Mouse (Mus musculus): ENCODE measurements around the gene Tmem230. TPM values are rescaled to one million over a fixed set of nuclear protein-coding genes. Genes with fewer than 3 reads are reported as not detected.

The Tmem230 gene
- polyA plus RNA-seq, 3 experiments from 2014 or later: 28.2 to 45.1 (median 37.2) TPM

DNA sequence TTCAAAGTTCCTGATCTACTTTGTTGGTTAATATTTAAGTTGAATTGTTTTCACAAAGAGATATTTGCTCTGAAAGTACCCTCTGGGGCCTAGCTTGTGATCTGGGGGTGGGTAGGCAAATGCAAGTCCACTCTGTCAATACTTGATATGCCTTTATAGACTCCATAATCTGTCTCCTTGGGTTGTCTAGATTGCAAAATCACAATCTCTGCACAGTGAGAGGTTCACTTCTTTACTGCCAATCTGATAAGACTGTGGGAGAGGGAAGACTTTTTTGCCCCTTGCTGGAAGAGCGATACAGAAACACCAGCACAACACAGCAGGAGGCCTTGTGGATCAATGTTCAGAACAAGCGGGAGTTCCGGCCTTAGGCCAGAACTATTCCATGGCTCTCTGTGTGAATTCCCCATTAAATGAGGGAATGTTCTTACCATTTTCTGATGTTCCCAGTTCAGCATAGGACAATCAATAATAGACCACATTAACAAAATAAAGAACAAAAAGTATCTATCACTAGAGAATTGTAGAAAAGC, 15.1 kb downstream of the Tmem230 start:
- no peak for ATAC-seq

- no peak for ATAC-seq
Observed at GRCm38 (mm10) chr2:132224359-132224758, 23.2 kb downstream of the Tmem230 start.

- no peak for ATAC-seq
Observed at GRCm38 (mm10) chr2:132221611-132222073, 26.0 kb downstream of the Tmem230 start.

DNA sequence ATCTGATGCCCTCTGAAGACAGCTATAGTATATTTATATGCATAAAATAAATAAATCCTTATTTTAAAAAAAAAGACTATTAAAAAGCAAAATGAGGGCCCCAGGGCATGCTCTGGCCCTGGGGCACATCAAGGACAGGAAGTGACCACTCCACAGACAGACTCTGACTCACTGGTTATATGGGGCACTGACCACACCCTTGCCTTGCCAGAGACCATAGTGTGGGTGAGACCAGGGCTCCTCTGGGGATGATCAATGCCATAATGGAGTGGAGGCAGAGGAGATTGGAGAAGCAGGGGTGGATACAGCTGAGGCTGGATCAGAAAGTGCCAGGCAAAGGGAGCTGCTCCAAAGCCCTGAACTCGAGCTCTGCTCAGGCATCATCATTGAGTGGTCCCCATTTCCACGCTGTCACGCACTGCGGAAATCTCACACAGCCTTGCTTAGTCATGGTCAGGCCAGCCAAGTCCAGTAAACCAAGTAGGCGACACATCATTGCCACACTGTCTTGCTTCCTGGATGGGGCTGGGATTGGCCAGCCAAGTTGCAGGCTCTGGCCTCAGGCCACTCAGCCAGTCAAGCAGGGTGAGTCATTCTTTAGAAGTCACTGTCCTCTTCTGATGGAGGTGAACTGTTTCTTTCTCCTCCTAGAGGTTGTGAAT, 35.5 kb downstream of the Tmem230 start:
- no peak for ATAC-seq

- no peak for ATAC-seq
Observed at GRCm38 (mm10) chr2:132210806-132211312, 36.7 kb downstream of the Tmem230 start.

DNA sequence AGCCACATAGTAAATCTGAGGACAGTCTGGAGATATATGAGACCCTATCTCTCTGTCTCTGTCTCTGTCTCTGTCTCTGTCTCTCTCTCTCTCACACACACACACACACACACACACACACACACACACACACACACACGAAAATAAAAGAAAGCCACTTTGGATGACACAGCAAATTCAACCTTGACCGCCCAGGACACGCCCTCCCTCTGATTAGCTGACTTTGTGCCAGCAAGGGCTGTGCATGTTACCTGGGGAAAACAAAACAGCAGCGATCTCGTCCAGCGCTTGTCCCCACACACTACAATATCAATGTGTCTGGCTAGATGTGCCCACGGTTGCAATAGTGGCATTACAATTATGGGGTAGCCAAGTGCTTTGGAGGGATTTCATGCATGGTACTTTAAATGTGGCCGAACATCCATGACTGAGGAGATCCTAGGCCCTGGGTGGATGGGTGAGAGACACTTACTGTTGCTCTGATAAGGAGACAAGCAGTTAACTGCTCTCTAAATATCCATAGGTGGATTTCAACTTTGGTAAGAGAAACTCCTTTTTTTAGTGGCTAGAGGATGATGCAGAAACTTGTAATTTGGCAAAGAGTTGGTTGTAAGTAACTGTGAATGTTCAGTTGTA, 39.2 kb downstream of the Tmem230 start:
- ATAC-seq: no peak

GRCm38 (mm10) chr2:132206316-132206881, 41.2 kb downstream of the Tmem230 start:
- no peak for ATAC-seq

GRCm38 (mm10) chr2:132205549-132205948, 42.1 kb downstream of the Tmem230 start:
- ATAC-seq: no peak

- ATAC-seq: peak; percentile 46
Observed at GRCm38 (mm10) chr2:132203773-132204172, 43.8 kb downstream of the Tmem230 start.

DNA sequence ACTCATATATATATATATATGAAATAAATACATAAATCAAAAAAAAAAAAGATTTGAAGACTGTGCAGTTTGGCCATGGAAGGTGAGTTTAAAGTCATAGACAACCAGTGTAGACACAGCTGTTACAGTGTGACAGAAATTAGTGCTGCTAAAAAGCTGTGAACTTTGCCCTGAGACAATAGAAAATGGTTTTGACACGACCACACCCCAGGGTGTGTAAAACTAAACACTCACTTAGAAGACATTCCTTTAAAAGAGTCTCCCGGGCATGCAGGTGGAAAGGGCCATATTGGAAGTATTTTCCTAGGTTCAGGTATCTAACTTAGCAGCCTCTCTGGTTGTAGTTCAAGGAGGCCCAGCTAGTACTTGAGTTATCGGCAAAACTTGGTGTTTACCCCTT, 44.4 kb downstream of the Tmem230 start:
- no peak for ATAC-seq

DNA sequence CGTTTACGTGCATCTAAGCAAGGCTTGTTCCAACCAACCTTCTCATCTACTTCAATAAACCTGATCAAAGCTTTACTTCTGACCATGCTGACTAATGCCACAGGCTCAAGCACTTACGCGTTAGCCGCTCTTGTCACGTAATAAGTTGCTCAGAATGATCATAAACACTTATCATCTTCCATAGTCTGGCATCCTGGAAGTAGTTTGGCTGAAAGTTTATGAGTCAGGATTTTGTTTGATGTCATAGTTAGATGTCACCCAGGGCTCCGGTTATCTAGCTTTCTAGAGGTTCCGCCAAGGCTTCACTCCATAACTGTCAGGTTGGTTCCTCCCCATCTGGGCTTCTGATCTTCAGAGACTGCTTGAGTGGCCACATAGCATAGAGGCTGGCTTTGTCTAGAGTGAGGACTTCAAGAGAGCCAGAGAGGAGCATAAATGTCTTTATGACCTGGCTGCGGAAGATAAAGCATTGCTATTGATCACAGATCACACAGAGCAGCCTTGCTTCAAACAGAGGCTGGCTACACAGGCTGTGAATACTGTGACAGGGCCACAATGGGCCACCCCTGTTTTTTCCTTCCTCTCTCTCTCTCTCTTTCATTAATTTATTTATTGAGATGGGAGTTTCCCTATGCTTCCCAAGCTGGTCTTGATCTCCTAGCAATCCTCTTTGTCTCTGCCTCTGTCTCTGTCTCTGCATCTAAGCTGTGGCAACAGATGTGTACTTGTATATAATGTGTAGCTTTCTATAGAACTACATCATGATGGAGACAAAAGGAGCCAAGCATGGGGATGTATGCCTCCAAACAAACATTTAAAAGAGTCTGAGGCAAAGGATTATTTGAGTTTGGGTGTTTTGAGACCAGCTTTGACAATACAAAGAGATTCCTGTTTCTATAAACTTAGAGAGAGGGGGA, 49.3 kb downstream of the Tmem230 start:
- ATAC-seq: no peak

- ATAC-seq: no peak
Observed at GRCm38 (mm10) chr2:132195602-132196001, 52.0 kb downstream of the Tmem230 start.

DNA sequence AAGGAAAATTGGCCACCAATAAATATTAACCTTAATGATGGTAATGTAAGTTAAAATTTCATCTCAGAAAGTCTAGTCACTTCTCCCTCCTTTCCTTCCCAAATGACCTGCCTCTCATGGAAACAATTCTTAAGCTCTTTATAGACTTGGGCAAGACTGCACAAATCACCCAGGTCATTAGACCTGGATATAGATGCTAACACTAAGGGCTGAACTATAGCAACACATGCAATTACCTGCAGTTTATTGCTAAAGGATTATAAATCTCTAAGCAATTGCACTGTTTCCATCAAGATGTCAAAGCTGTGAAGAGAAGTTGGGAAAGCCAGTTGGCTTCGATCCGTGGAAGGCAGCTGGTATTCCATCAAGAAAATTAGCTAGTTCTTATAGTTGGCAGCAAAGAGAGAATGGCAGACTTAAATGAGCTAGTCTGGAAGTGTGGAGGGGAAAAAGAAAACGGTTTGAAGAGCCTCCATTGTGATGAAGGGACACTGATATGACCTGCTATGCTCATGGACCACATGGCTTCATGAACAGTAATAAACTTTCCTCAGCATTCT, 56.9 kb downstream of the Tmem230 start:
- no peak for ATAC-seq

Other genes with a start within 250 kb of the Tmem230 start
- gene Rassf2, start 217.5 kb downstream of the Tmem230 start, polyA plus RNA-seq (2017; shearing (Covaris generic)): 10 to 100 TPM; 78.8 to 88.1 (median 87.3) TPM
- gene Slc23a2, start 102.7 kb downstream of the Tmem230 start, polyA plus RNA-seq (2017; shearing (Covaris generic)): 10 to 100 TPM; 11.6 to 12.1 (median 11.8) TPM
- 100 to 1,000 TPM; 149 to 308 (median 151) TPM for gene Pcna, start 5.5 kb upstream of the Tmem230 start, polyA plus RNA-seq (2017; shearing (Covaris generic))
- gene Cds2, start 15.3 kb upstream of the Tmem230 start, polyA plus RNA-seq (2017; shearing (Covaris generic)): 10 to 100 TPM; 24.8 to 35.4 (median 25.0) TPM
- gene Prokr2, start 137.6 kb upstream of the Tmem230 start, polyA plus RNA-seq (2017; shearing (Covaris generic)): under 1 TPM in 1 of 3 experiments, not detected in 2; 0.13 TPM